Mouse (Mus musculus) large intestine, adult 2 months (tissue): ENCODE measurements around the gene Zbtb18. TPM values are rescaled to one million over a fixed set of nuclear protein-coding genes. Genes with fewer than 3 reads are reported as not detected.

Experiments
- DNase-seq: peaks from one replicate; pipeline ENCODE4 v3.0.0-alpha.2; 2012; ENCODE audit warnings: low read depth, low spot score
- WGBS: fragments of 180-500 bp; shearing (Covaris S2); methylation state at CpG from one replicate; pipeline ENCODE4 v1.1.7; 2018; 5-methylcytosine and 5-hydroxymethylcytosine counted together
- polyA plus RNA-seq: library from polyadenylated mRNA; depleted of rRNA; stranded (reverse); fragments of >200 nt; gene quantifications from 2 replicates; pipeline ENCODE4 v1.2.3, GENCODE M21; 2012; rRNA removed

Gene Zbtb18
- polyA plus RNA-seq, 1 experiment: 9.3 TPM

- 67% methylated on average over 2 of the region's 2 CpGs for WGBS
Measured at GRCm38 (mm10) chr1:177470951-177471350, 28.8 kb downstream of the Zbtb18 start.

GRCm38 (mm10) chr1:177475542-177476197 lies 33.5 kb downstream of the Zbtb18 start:
- DNase-seq: no peak
- WGBS: 34% methylated on average over 13 of the region's 13 CpGs

More at GRCm38 (mm10) chr1:177470951-177471350, 28.8 kb downstream of the Zbtb18 start:
- no peak for DNase-seq

GRCm38 (mm10) chr1:177478578-177478977 lies 36.4 kb downstream of the Zbtb18 start:
- WGBS: 67% methylated on average over 2 of the region's 2 CpGs

DNA sequence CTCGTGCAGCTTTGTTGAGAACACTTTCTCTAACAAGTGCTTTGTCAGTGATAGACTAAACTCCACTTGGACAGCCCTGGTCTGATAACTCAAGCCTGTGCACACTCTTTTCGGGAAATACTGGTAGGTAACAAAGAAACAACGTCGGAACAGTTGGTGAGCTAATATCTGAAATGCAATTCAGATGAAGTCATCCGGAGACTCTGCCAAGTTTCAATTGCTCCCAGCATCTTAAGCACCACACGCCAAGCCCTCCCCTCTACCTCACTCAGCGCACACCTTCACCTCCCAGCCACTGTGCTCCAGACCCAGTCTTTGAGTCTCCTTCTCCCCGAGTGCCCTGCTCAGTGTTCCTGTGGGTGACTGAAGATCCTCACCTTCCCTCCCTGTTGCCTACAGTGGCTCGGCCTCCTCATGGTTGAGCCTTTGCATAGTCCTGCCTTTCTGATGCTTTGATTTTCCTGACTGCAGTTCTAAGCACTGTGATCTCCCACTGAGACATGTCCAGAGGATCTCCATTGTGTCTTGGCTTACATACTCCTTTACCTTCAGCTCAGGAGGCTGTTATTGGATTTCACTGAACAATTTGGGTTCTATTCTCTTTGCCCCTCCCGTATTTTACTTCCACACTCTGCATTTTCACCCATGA lies 37.3 kb downstream of the Zbtb18 start:
- DNase-seq: no peak

More at GRCm38 (mm10) chr1:177478578-177478977, 36.4 kb downstream of the Zbtb18 start:
- no peak for DNase-seq

GRCm38 (mm10) chr1:177483612-177484011 lies 41.5 kb downstream of the Zbtb18 start:
- no peak for DNase-seq
- WGBS: 82% methylated on average over 2 of the region's 2 CpGs

More for the DNA sequence above, 37.3 kb downstream of the Zbtb18 start:
- WGBS: 28% methylated on average over 10 of the region's 10 CpGs

- DNase-seq: no peak
- WGBS: 73% methylated on average over 7 of the region's 7 CpGs
Measured at GRCm38 (mm10) chr1:177484280-177484679, 42.1 kb downstream of the Zbtb18 start.

- WGBS: 43% methylated on average over 7 of the region's 7 CpGs
- DNase-seq: no peak
Measured at GRCm38 (mm10) chr1:177484680-177485079, 42.5 kb downstream of the Zbtb18 start.

DNA sequence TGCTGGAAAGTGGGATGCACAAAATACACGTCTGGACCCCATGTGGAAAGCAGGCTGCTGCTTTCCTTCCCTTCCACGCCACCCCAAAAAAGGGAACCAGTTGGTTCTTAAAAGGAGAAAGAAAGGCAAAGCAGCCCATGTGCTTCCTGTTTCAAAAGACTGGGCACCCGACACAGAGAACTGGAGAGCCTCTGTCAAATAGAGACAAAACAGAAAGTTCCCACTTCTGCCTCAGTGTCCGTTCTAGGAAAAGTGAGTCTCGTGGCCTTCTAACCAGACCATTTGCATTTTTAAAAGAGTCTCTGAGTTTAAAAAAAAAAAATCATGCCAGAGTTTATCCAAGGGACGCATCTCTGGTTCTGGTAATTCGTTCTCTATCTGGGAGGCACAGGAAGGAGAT lies 47.7 kb downstream of the Zbtb18 start:
- 60% methylated on average over 7 of the region's 7 CpGs for WGBS

GRCm38 (mm10) chr1:177490808-177491207 lies 48.7 kb downstream of the Zbtb18 start:
- no peak for DNase-seq
- 74% methylated on average over 4 of the region's 4 CpGs for WGBS

More for the DNA sequence above, 47.7 kb downstream of the Zbtb18 start:
- DNase-seq: no peak

DNA sequence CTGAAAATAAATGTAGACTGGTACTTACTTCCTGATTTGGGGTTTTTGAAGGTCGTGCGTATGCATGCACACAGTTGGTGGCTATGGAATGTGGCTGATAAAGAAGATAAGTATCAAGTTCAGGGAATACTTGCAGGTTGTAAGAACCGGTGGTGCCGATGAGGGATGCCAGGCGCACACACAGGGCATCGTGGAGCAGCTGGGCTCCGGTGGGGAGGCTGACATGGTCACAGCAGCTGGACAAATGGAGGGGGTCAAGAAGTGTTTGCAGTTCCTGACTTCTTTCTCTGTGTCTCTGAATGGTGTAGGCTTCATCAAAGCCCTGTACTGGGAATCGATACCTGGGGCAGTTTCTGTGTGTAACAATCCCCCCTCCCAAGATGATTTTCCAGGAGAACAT lies 49.1 kb downstream of the Zbtb18 start:
- no peak for DNase-seq
- 76% methylated on average over 8 of the region's 8 CpGs for WGBS

GRCm38 (mm10) chr1:177494306-177494705 lies 52.2 kb downstream of the Zbtb18 start:
- DNase-seq: no peak
- WGBS: 86% methylated on average over 8 of the region's 8 CpGs

- no peak for DNase-seq
- WGBS: 22% methylated on average over 9 of the region's 9 CpGs
Measured at GRCm38 (mm10) chr1:177494913-177495542, 52.9 kb downstream of the Zbtb18 start.

Other genes with a start within 250 kb of the Zbtb18 start
- gene Akt3, start 184.1 kb upstream of the Zbtb18 start, polyA plus RNA-seq: 2.1 and 2.3 TPM in 2 replicates